ENCODE assay signal across 16 mouse cellular contexts in genomic region chr9:31578506-31579173, GRCm38 (mm10).
"Had no signal": no experiment of that assay in that cellular context is flagged by ENCODE, and none has a peak within 500 bp of the region (broad histone marks: within the 10 kb centered on the region; RNA-seq: fewer than 3 reads in every experiment).

No protein-coding gene starts in this region.

- ATAC-seq: liver, postnatal 0 days; midbrain, embryonic 16.5 days had no signal

- H3K36me3 ChIP-seq: liver, embryonic 13.5 days; lung, embryonic 15.5 days; midbrain, embryonic 12.5 days had no signal

- H3K27me3 ChIP-seq: liver, embryonic 13.5 days; lung, embryonic 15.5 days; megakaryocyte, embryonic 14.5 days; midbrain, embryonic 12.5 days had no signal

- H3K4me1 ChIP-seq: liver, embryonic 13.5 days; lung, embryonic 15.5 days; megakaryocyte, embryonic 14.5 days; midbrain, embryonic 12.5 days had no signal

- H3K4me3 ChIP-seq: left cerebral cortex, adult 2 months; liver, embryonic 13.5 days; lung, embryonic 15.5 days; megakaryocyte, embryonic 14.5 days; midbrain, embryonic 12.5 days had no signal

- H3K4me2 ChIP-seq: liver, embryonic 13.5 days; lung, embryonic 15.5 days; midbrain, embryonic 12.5 days had no signal

- H3K27ac ChIP-seq: left cerebral cortex, adult 2 months; liver, embryonic 13.5 days; lung, embryonic 15.5 days; macrophage; midbrain, embryonic 12.5 days had no signal

- H3K9me3 ChIP-seq: liver, embryonic 13.5 days; lung, embryonic 15.5 days; megakaryocyte, embryonic 14.5 days; midbrain, embryonic 12.5 days had no signal

- DNase-seq: kidney, adult 11 months; kidney, adult 9 months; kidney, postnatal 10 days; liver; liver, embryonic 13.5 days; liver, postnatal 0 days; lung, postnatal 14 days; right cerebral cortex, adult 18-20 months; right cerebral cortex, postnatal 25 days; thymus, postnatal 4 days had no signal

- H3K9ac ChIP-seq: liver, embryonic 13.5 days; liver, postnatal 0 days; lung, embryonic 15.5 days; midbrain, embryonic 12.5 days had no signal
